Mouse (Mus musculus) c-Kit-positive CD71-negative TER-119-negative erythroid progenitor cells, embryonic 14.5 days (primary cell): ENCODE measurements at regions not wholly inside any gene's neighbourhood (a gene's known extent, or its start where the extent isn't known, plus 50 kb on each side); places are given as distances from the start of the nearest gene placed in this dataset.
A peak's percentile ranks its signal among the peaks of the same experiment; 100 is the strongest.
"Not testable (repeated sequence)": the region's sequence is repeated elsewhere in the genome, so short reads cannot be mapped to it uniquely, and the experiment has no call there.

Experiments
- DNase-seq: peaks from one replicate; pipeline ENCODE4 v3.0.0-alpha.2; 2013; ENCODE audit warnings: low read depth

GRCm38 (mm10) chr2:166475624-166476023, 238.0 kb downstream of the Prex1 start:
- no peak for DNase-seq

GRCm38 (mm10) chr2:166474601-166475000, 239.0 kb downstream of the Prex1 start:
- no peak for DNase-seq

- no peak for DNase-seq
These were observed 242.3 kb downstream of the Prex1 start for GRCm38 (mm10) chr2:166471257-166471753.

GRCm38 (mm10) chr2:166469046-166469593, 244.5 kb downstream of the Prex1 start:
- no peak for DNase-seq

GRCm38 (mm10) chr2:166467137-166467536, 246.5 kb downstream of the Prex1 start:
- no peak for DNase-seq

- no peak for DNase-seq
These were observed 248.1 kb downstream of the Prex1 start for GRCm38 (mm10) chr2:166465531-166465930.

- DNase-seq: no peak
These were observed 250.1 kb downstream of the Prex1 start for GRCm38 (mm10) chr2:166463539-166463938.

GRCm38 (mm10) chr2:166461956-166462355, 251.7 kb downstream of the Prex1 start:
- DNase-seq: no peak

- no peak for DNase-seq
These were observed 252.5 kb downstream of the Prex1 start for GRCm38 (mm10) chr2:166461103-166461502.

GRCm38 (mm10) chr2:166459955-166460354, 253.7 kb downstream of the Prex1 start:
- no peak for DNase-seq

- no peak for DNase-seq
These were observed 254.7 kb downstream of the Prex1 start for GRCm38 (mm10) chr2:166458953-166459352.

- no peak for DNase-seq
These were observed 256.1 kb downstream of the Prex1 start for GRCm38 (mm10) chr2:166457381-166458172.

- not testable (repeated sequence) for DNase-seq
These were observed 259.3 kb downstream of the Prex1 start for GRCm38 (mm10) chr2:166454160-166454888.

GRCm38 (mm10) chr2:166450964-166451363, 262.7 kb downstream of the Prex1 start:
- no peak for DNase-seq

GRCm38 (mm10) chr2:166450380-166450779, 263.3 kb downstream of the Prex1 start:
- no peak for DNase-seq

GRCm38 (mm10) chr2:166448724-166449123, 264.9 kb downstream of the Prex1 start:
- DNase-seq: no peak

- no peak for DNase-seq
These were observed 265.5 kb downstream of the Prex1 start for GRCm38 (mm10) chr2:166448161-166448560.

GRCm38 (mm10) chr2:166446536-166446935, 267.1 kb downstream of the Prex1 start:
- peak; percentile 49 for DNase-seq

GRCm38 (mm10) chr2:166445824-166446223, 267.8 kb downstream of the Prex1 start:
- not testable (repeated sequence) for DNase-seq

GRCm38 (mm10) chr2:166442997-166443396, 270.6 kb downstream of the Prex1 start:
- DNase-seq: no peak

GRCm38 (mm10) chr2:166439847-166440775, 273.5 kb downstream of the Prex1 start:
- DNase-seq: no peak

GRCm38 (mm10) chr2:166438207-166438606, 275.4 kb downstream of the Prex1 start:
- DNase-seq: no peak
